Mouse (Mus musculus) CD4-positive, CD25-positive, alpha-beta regulatory T cell, adult 2 months (primary cell): ENCODE measurements around the gene Top2b.
A peak's percentile ranks its signal among the peaks of the same experiment; 100 is the strongest.

Experiments
- DNase-seq: peaks from one replicate; pipeline ENCODE4 v3.0.0-alpha.2; 2012; ENCODE audit warnings: low read depth, low spot score

The Top2b gene

DNA sequence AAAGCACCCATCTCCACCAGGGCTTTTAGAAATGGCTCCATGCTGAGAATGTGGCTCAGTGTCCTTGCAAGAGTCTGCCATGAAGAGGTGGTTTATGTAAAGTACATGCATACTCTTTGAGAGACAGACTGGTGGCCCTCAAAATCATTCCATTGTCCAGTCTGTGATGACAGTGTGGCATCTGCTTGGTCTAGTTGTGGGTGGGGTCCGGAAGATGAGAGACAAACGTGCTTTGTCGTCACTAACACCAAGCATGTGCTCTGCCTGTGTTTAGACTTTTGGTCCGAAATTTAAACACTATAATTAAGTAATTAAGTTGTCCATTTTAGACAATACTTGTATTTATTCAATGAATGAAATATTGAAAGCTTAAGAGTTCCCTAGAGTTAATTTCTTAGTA lies 49.2 kb downstream of the Top2b start:
- DNase-seq, result no peak

DNA sequence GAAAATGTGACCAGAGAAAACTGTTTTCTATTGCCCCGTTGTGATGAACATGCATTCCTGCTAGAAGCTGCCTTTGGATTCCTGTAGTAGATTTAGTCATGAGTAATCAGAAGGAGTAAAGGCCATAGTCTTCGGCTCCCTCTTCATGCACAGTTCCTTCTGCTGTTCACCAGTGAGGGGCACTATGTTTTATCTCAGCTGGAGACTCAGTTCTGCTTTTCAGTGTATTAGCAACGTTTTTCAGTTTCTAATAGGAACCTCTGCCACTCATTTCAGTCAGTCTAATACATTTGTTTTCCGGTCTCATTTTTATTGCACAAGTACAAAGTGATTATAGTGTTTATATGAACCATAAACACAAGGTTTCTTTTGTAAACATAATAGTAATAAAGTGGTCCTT lies 62.6 kb downstream of the Top2b start:
- DNase-seq, result no peak

DNA sequence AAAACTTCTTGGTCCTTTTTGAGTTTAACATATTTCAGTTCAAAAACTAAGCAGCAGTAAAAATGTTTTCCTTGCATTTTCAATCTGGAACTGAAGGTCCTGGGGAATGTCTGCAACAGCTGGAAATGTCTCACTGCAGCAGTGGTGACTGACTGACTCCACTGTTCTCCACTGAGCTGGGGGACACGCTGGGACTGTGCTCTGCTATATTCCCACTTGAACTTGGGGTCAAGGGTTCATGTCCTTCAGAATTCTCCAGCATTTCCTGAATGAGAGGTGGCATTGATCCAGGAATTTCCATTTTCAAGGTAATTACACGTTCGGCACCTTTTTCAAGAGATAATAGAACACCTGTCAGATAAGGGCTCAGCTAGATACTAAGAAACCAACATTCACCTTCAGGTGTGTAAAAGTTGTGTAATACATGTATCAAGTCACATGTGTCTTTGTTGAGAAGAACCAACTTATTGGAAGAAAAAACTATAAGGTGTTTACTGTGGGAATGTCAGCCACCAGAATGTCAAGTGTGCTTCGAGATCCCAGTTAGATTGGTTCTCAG lies 67.0 kb downstream of the Top2b start:
- DNase-seq, result no peak

DNA sequence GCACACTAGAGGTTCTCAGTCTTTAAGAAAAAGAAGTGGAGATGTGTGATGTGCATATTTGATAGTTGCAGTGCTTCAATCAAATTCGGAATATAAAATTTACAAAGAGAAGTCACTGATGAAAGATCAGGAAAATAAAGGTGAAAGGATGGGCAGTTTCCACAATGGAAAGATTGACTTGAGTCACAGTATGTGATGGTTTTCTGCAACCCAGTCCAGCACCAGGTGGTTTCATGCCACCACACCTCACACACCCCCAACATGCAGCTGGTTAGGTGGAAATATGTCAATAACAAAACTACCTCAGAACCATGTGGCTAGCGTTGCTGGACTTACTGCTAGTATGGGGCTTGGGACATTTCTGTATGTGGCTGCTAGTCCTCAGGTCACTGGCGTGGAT lies 67.6 kb downstream of the Top2b start:
- DNase-seq, result no peak

DNA sequence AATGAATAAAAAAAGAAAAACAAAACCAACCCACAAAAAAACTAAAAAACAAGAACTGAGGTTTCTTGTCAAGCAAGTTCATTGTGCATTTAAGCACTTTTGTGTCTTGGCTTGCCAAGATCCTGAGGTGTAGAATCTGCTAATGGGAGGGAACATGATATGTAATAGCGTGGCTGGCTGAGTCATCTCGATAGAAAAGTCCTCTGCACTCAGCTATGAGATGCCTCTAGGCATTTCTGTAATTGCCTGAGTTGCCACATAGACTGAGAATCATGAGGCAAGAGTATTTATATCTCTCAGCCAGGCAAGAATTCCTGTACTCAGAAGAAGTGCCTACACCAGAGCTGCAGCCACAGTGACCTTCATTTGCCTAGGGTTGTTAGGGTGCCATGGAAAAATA lies 68.2 kb downstream of the Top2b start:
- DNase-seq, result no peak

DNA sequence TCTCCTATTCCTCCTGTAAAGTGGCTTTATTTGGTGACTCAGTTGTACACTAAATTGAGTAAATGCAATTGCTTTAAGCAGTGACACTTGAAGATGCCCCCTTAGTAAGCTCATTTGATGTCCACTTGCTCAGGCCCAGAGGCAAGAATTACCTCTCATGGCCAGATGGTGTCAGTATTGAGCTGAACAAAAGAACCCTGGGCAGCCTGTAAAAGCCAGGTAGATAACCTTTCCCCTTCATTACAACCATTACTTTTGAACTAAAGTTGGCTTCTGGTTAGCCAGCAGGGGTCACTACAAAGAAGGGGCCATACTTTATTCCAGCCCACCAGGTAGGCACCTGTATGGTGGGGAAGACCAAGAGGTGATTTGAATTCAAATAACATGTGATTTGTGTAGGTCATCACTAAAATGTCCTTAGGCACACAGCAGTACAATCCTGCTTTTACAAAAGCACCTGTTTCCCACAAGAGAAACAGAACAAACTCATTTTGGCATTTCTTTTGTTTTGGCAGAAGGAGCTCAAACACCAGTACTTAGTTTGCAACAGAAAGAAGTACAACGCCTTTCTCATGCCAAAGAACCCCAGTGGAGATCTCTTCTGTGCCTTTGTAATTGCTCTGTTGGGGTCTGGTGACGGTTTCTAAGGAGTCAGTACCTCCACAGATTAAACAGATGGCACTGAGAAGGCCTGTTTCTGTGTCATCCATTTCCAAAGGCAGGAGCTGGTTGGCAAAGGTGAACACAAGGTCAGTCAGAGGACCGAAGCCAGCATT lies 69.6 kb downstream of the Top2b start:
- DNase-seq, result peak; percentile 67

DNA sequence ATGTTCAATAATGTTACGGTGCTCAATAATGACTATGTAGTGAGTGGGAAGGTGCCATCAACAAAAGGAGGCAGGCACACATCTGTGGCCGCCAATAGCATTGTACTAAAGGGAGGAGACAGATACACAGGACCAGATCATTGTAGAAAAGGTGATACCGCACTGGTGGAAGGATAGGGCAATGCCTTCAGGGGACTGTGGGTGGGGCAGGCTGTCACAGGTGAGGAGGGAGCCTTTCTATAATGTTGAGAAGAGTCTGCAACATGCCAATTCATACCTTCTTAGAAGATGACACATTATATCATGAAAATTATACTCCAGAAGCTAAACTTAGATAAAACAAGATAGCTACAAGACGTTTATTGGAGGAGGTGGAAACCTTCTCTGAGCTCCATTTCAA lies 72.4 kb downstream of the Top2b start:
- DNase-seq, result no peak

DNA sequence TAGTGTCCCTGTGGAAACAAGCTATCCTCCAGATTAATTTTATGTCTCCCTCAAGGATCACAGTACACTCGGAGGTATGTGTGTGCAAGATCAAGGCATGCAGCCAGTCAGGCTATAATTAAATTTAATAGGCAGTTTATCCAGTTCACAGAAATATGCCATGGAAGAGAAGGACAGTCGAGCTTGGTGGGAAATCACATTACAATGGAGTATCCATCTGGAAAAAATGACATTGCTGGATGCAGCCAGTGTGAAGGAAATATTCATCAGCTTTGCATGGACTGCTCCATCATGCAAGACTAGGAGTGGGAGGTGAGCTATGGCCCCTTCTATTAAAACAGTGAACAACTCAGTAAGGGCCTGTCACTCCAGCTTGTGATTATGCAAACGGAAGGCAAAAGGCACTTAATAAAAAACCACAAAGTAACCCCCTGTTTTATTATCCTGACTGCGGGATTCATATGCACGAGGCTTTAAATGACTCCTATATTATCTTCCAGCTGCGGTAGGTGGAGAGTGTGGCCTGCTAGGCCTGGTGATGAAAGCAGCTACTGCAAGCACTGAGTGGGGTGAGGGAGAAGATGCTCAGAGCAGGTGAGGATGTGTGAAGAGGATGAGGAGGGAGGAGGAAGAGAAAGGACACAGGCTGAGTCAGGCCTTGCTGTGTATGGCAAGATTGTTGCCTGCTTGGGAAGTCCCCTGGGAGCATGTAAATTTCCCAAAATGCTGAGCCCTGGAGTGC lies 74.6 kb downstream of the Top2b start:
- no peak for DNase-seq

DNA sequence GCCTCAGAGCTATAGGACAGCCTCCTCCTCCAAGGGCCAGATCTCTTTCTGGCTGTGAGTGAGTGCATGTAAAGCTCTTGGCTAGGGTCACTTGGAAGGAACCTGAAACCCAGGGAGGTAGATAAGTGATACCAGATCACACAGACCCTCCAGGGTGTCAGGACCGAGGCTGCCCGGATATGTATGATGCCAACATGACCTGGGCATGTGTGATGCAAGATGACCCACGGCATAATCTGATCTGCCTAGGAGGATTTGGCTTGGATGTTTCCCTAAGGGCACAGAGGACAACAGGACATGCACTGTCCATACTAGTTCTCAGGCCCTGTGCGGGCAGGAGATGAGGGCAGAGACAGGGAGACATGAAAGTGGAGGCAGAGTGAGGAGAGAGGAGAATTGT lies 79.9 kb downstream of the Top2b start:
- no peak for DNase-seq

DNA sequence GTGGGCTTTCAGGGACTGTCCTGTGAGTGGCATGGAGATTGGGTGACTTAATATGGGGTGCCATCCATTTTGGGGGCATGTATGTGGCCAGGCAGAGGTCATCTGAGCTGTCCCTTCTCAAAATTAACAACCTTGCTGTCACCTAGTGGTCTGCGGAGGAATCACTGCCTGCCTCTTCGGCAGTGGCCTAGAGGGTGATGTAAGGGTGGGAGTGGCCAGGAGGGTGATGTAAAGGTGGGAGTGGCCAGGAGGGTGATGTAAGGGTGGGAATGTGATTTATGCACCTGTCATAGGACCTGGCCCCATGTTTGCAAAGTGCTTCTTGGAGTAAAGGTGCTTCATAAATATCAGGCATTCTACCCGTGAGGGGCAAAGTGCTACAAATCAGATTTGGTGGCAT lies 82.6 kb downstream of the Top2b start:
- peak; percentile 39 for DNase-seq

DNA sequence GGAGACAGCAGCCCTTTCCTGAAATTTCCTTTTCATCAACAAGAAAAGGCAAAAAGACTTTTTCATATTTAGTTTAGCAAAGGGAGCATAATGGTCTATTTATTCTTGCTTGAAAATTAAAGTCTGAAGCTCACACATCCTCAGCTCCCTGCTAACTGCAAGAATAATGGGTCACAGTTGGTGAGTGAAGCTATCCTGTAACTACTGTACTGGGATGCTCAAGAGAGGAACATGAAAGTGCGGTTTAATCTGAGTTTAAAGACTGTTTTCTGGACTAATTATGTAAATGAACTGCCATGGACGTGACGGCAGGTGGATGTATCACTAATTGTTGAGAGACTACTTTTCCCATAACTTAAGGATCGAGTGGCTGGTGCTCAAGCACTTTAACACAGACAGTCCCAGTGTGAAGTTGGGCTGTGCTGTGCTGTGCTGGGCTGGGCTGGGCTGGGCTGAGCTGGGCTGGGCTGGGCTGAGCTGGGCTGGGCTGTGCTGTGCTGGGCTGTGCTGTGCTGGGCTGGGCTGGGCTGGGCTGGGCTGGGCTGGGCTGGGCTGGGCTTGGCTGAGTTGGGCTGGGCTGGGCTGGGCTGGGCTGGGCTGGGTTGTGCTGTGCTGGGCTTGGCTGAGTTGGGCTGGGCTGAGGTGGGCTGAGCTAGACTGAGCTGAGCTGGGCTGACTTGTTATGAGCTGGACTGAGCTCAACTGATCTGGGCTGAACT lies 83.4 kb downstream of the Top2b start:
- no peak for DNase-seq

DNA sequence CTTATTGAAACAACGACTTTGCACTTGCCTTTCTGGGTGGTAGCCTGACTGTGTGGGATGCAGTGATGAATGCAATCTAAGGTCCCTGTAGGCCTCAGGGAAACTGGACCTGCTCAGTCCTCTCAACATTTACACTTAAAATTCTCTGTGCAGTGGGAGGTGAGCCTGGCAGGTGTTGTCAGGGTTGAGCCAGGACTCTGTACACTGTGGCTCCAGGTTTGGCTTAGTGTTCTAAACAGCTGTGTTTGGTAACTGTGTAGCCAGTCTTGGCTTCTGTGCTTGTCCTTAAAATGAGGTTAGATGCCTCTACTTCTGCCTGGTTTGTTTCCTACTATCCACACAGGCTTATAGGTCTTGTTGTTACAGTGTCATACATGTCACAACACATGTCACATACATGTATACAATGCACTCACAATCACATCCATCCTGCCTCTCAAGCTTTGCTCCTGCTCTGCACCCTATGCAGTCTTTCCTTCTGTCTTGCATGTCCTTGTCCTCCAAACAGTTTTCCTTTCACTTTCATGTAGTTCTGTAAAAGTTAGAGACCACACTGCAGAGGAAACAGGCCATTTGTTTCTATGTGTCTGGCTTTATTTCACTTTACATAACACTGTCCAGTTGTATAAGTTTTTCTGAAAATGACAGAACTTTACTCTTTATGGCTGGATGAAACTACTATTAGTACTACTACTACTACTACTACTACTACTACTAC lies 113.8 kb downstream of the Top2b start:
- no peak for DNase-seq

DNA sequence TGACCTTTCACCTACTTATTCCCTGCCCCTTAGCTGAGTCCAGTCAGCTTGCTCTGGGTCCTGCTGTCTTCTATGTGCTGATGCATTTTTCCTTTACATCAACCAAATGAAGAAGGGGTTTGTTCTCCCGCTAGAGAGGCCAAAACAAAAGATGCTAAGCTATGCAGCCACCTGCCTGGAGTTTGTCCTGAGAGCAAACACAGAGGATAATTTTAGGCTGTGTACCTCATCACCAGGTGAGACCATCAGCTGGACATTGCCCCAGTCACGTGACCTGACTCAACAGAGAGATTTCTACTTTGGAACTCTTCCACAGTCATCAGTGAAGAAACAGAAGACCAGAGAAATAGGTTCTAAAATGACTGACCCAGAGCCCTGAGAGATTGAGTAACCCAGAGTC lies 114.5 kb downstream of the Top2b start:
- no peak for DNase-seq

DNA sequence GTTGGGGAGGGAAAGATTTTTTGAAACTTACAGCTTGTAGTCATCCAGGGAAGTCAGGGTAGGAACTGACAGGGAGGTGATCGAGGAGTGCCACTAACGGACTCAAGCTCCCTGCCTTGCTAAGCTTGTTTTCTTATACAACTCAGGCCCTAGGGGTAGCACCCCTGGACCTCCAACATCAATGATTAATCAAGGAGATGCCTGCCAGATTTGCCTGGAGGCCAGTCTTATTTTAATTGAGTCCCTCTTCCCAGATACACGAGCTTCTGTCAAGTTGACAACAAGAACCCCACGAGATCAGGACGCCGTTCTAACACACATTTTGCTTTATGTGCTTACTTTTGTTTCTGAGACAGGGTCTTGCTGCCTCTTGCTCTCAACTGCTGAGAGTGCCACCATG lies 115.6 kb downstream of the Top2b start:
- DNase-seq, result no peak

DNA sequence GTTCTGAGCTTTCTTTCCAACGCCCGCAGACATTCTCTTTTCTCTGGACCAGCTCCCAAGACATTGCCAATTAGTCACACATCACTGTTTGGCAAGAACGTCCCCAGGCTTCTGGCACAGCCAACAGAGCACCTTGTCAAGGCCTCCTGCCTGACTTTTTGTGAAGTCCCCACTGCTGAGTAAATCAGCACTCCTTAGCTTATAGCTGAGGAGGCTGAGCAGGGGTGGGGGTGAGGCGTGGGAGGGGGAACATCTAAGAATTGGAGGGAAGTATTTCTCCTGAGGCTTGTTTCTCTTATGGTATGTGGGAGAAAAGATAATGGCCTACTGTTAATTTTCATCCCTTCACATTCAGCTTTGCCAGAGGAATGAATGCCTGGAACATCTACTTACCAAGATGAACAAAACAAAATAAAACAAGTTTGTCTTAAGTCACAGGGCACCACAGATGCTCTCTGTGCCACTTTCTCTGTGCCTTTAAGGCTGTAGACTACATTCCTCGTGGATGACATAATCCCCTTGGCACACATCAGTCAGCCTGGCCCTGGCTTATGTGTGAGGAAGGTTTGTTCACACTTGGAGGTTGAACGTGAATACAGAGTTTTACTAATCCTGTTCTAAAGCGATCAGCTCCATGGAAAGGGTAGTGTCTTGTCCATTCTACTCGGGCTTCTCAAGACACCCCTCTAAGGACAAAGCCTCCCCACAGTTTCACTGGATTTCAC lies 118.8 kb downstream of the Top2b start:
- no peak for DNase-seq
